Mouse (Mus musculus) gastrocnemius, adult 8-10 months (tissue): ENCODE results near the gene Ccdc92b. TPM values are rescaled to one million over a fixed set of nuclear protein-coding genes. Genes with fewer than 3 reads are reported as not detected.

Experiments
- DNase-seq, 2 experiments: peaks; one replicate each; pipeline ENCODE4 v3.0.0; 2022; ENCODE audit warnings: low spot score in 2 of 2
- total RNA-seq, 4 experiments: library from RNA; stranded (reverse); gene quantifications; 2 replicates each; pipeline ENCODE4 v1.2.4; 2022

The Ccdc92b gene
- total RNA-seq, 4 experiments from 2014 or later, result 0.07 TPM; not detected in 3

DNA sequence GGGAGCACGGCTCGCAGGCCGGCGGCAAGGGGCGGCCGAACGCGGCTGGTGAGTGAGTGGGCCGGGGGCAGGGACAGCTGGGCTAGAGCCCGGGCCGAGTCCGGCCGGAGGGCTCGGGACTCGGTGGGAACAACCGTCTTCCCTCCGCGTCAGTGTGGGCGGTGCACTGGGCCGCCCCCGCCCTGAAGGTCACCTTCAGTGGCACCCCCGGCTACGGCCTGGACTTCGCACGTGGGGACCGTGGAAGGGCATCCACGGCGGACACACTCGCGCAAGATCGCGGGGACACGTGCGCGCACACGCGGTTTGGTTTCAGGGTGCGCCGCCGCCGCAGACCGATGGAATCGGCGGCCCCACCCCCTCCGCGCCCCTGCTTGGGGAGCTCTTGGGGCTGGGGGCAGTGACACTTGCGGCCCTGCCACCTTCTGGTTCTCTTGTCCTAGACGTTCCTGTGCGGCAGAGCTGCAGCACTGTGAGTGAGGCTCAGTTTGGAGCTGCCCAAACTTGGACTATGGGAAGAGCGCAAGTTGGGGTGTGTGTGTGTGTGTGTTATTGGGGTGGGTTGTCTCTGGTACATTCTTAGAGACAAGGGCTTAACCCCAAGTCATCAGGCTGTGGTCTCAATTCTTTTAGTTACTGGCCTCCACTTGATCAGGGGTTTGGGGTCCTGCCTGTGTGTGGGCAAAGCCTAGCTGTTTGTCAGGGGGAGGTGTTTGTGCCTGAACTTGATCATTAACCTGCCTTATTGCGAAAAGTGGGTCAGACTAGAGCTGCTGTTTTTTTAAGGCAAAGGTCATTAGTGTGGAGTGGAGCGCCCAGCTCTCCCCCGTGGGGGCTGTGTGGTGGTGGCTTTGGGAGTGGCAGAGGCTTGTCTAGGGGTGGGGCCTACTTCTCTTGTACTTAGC lies 30.5 kb downstream of the Ccdc92b start:
- DNase-seq, result peak in 1 of 2 experiments; percentile 30

- DNase-seq, result no peak
These were observed 31.2 kb downstream of the Ccdc92b start for GRCm38 (mm10) chr11:74650576-74651100.

DNA sequence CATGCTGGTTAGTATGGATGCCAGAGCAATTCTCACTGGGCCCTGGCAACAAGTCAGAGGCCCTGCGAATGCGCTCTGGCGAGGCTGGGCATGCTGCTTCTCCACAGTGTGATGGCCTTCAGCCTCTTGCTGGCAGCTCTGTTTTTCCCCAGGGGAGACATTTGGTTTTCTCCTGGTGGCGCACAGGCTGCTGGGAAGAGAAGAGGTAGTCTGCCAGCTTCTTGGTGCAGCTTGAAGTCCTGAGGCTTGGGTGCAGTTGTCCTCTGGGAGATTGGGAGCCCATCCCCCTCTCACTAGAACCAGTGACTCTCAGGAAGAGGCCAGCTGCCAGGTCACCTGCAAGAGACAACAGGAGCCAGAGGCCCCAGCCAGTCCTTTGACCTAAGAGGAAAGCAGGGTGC lies 33.4 kb downstream of the Ccdc92b start:
- peak; percentile 33 to 50 for DNase-seq

GRCm38 (mm10) chr11:74653385-74653784 lies 34.0 kb downstream of the Ccdc92b start:
- peak; percentile 28 to 68 for DNase-seq

GRCm38 (mm10) chr11:74655941-74656340 lies 36.5 kb downstream of the Ccdc92b start:
- no peak for DNase-seq

DNA sequence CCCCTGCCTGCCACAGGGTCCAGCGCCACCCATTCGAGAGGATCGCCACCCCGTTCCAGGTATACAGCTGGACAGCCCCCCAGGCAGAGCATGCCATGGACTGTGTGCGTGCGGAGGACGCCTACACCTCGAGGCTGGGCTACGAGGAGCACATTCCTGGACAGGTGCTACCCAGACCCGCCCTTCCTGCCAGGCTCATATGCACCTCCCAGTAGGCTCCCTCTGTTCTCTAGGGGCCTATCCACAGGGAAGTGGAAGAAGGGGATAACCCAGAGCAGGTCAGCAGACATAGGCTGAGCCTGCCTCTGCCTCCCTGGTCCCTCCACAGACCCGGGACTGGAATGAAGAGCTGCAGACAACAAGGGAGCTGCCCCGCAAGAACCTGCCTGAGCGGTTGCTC lies 40.9 kb downstream of the Ccdc92b start:
- DNase-seq, result no peak

- no peak for DNase-seq
These were observed 42.2 kb downstream of the Ccdc92b start for GRCm38 (mm10) chr11:74661641-74662040.

- no peak for DNase-seq
These were observed 42.8 kb downstream of the Ccdc92b start for GRCm38 (mm10) chr11:74662221-74662620.

- DNase-seq, result no peak
These were observed 44.9 kb downstream of the Ccdc92b start for GRCm38 (mm10) chr11:74664279-74664678.

- DNase-seq, result no peak
These were observed 45.5 kb downstream of the Ccdc92b start for GRCm38 (mm10) chr11:74664906-74665305.

DNA sequence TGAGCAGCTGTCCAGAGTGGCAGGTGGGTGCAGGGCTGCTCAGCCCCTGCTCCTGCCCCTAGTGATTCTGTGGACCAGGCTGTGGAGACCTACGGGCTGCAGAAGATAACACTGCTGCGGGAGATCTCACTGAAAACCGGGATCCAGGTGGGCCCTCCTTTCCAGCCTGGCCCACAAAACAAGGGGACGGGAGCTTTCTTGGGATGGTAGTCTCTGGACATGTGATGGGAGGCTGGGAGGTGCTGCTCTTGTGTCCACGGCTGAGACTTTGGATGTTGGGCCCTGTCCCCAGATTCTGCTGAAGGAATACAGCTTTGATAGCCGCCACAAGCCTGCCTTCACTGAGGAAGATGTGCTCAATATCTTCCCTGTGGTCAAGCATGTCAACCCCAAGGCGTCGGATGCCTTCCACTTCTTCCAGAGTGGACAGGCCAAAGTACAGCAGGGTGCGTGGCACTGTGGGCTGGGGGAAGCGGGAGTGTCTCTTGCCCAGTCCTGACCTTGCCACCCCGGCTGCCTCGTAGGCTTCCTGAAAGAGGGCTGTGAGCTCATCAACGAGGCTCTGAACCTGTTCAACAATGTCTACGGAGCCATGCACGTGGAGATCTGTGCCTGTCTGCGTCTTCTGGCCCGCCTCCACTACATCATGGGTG lies 46.4 kb downstream of the Ccdc92b start:
- no peak for DNase-seq

DNA sequence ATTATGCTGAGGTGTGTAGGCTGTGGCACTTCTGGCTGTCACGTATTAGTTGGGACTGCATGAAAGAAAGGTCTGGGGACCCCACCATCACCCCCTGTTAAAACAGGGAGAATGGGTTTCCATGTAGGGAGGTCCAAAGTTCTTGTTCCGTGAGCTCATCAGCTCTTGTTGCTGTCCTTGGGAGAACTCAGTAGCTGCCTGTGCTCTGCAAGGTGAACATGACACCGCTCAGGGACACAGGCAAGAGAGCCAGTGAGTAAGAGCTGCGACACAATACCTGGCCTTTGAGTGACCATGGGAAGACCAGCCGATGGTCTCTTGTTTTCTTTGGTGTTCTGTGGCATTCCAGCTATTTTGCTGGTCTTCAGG lies 46.9 kb downstream of the Ccdc92b start:
- no peak for DNase-seq

- no peak for DNase-seq
These were observed 47.6 kb downstream of the Ccdc92b start for GRCm38 (mm10) chr11:74666776-74667581.

DNA sequence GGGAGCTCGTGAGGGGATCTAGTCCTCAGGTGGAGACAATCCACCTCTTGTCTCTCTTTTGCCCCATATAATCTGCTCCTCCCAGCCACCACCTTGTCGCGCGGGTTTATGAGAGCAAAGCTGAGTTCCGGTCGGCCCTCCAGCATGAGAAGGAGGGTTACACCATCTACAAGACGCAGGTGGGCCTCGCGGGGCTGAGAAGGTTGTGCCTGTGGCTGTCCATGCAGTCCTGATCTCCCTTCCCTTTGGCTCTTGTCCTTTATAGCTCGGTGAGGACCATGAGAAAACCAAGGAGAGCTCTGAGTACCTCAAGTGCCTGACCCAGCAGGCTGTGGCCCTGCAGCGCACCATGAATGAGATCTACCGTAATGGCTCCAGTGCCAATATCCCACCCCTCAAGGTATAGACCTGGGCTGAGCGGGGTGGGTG lies 48.2 kb downstream of the Ccdc92b start:
- DNase-seq, result no peak

- DNase-seq, result no peak
These were observed 49.1 kb downstream of the Ccdc92b start for GRCm38 (mm10) chr11:74668466-74668865.

- DNase-seq, result no peak
These were observed 49.6 kb downstream of the Ccdc92b start for GRCm38 (mm10) chr11:74668971-74669370.

- DNase-seq, result no peak
These were observed 50.7 kb downstream of the Ccdc92b start for GRCm38 (mm10) chr11:74670151-74670550.

GRCm38 (mm10) chr11:74671013-74671412 lies 51.6 kb downstream of the Ccdc92b start:
- no peak for DNase-seq

- no peak for DNase-seq
These were observed 52.4 kb downstream of the Ccdc92b start for GRCm38 (mm10) chr11:74671839-74672238.

DNA sequence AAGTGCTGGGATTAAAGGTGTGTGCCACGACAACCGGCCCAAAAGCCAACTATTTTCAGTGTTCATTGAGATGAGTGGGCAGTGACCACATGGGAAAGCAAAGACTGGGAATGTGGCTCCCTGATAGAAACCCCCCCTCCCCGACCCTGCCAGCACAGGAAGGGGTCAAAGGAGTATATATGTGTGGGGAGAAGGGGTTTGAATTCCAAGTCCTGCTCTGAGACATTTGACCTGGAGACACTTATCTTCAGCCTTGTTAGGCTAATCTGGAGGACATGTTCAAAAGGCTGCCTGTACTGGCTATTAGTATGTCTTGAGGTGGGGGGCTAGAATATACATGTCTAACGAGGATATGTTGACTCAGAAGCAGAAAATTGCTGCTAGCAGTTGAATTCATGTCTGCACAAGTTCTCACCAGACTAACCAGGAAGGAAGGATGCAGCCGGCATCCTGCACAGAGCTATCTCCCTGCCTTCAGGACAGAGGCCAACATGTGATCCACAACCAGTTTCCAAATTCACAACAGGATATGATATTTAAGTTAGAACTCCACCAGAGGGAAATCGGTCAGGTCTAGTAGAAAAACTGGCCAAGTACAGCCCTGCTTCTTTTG lies 53.6 kb downstream of the Ccdc92b start:
- DNase-seq, result no peak

DNA sequence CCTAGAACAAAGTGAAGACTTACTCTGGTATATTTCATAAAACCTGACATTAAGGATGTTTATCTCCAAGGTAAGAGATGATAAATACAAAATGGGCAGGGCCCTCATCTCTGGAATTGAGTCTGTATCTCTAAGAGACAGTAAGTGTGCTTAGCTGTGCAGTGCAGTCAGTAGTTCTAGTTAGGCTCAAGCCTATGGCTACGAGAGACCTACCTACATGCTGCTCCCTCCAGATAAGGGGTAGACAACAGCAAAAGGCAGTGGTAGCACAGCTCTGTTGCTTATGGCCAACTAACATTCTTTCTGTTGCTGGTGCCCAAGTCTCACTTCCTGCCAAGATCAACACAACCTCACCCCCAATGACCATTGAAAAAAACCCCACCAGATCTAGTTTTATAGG lies 54.2 kb downstream of the Ccdc92b start:
- no peak for DNase-seq
